Mouse (Mus musculus) C2C12 (cell line): Measurements from ENCODE around the gene Ncf1. TPM values are rescaled to one million over a fixed set of nuclear protein-coding genes. Genes with fewer than 3 reads are reported as not detected.

Experiments
- H3K27me3 ChIP-seq: one replicate; pipeline ENCODE4 v1.6.1; 2011; ENCODE audit not compliant: control insufficient read depth, insufficient read depth, insufficient read length
- H3K36me3 ChIP-seq: one replicate; pipeline ENCODE4 v1.6.1; 2011; ENCODE audit not compliant: control insufficient read depth, insufficient read depth
- H3K4me3 ChIP-seq: one replicate; pipeline ENCODE4 v1.5.1; 2011; ENCODE audit warnings: mild to moderate bottlenecking, control low read depth; ENCODE audit not compliant: poor library complexity, insufficient read depth, severe bottlenecking
- H3K79me2 ChIP-seq: one replicate; pipeline ENCODE4 v1.6.1; 2011; ENCODE audit not compliant: control insufficient read depth, insufficient read depth
- H3K79me3 ChIP-seq: one replicate; pipeline ENCODE4 v1.6.1; 2011; ENCODE audit warnings: low read depth, control low read depth
- H3ac ChIP-seq: one replicate; pipeline ENCODE3; 2011; ENCODE audit warnings: low read depth; ENCODE audit not compliant: control insufficient read depth, insufficient read length
- CEBPB ChIP-seq: IDR thresholded peaks from one replicate; pipeline ENCODE4 v1.6.1; 2011; ENCODE audit warnings: low read depth, mild to moderate bottlenecking, control low read depth, moderate library complexity
- CTCF ChIP-seq: IDR thresholded peaks from one replicate; pipeline ENCODE4 v1.5.1; 2011; ENCODE audit not compliant: control insufficient read depth, insufficient read depth, insufficient read length
- FOSL1 ChIP-seq: IDR thresholded peaks from one replicate; pipeline ENCODE4 v1.8.0; 2011; ENCODE audit warnings: mild to moderate bottlenecking, low read length; ENCODE audit not compliant: poor library complexity, insufficient read depth, severe bottlenecking
- MAX ChIP-seq: IDR thresholded peaks from one replicate; pipeline ENCODE4 v1.6.1; 2011; ENCODE audit warnings: mild to moderate bottlenecking, control low read depth
- MYOD1 ChIP-seq: IDR thresholded peaks from one replicate; pipeline ENCODE4 v1.6.1; 2011; ENCODE audit warnings: low read depth; ENCODE audit not compliant: control insufficient read depth, insufficient read length
- MYOG ChIP-seq: IDR thresholded peaks from one replicate; pipeline ENCODE4 v1.6.1; 2011; ENCODE audit not compliant: control insufficient read depth, insufficient read length; ENCODE audit errors: extremely low read depth
- USF1 ChIP-seq: IDR thresholded peaks from one replicate; pipeline ENCODE4 v1.6.1; 2011; ENCODE audit warnings: low read depth, mild to moderate bottlenecking, control low read depth, moderate library complexity
- long read RNA-seq, 2 experiments: library from polyadenylated mRNA; unstranded; transcript quantifications; one replicate each; pipeline ENCODE4 v2.0.0; 2019 to 2020
- polyA plus RNA-seq: library from polyadenylated mRNA; unstranded; fragments of >200 nt; fragmentation: generic; extraction: Trizol; gene quantifications from one replicate; pipeline ENCODE4 v1.2.1, GENCODE M21; 2012; ENCODE audit warnings: missing spikeins

The Ncf1 gene
- polyA plus RNA-seq = 0.01 TPM
- long read RNA-seq, experiment 1 = 0 reads
- long read RNA-seq, experiment 2 = 0 reads

- Histone ChIP-seq H3ac (no peak within 1 kb of the TSS), H3K27me3 (no peaks in the 10 kb centered on the region), H3K79me3 (no peaks in the 10 kb centered on the region), H3K36me3 (no peaks in the 10 kb centered on the region), H3K4me3 (no peak within 1 kb of the TSS), H3K79me2 (no peaks in the 10 kb centered on the region)
- TF ChIP-seq MYOD1 = no peak
- TF ChIP-seq CEBPB = no peak
Observed at GRCm38 (mm10) chr5:134229391-134229790, at the start of gene Ncf1. Ncf1 (minus strand) TSS chr5:134229625.

- Histone ChIP-seq H3K79me3 (no peaks in the 10 kb centered on the region), H3K36me3 (peaks cover 74% of the 10 kb centered on the region), H3K79me2 (no peaks in the 10 kb centered on the region), H3ac (no peak overlapping the region), H3K27me3 (no peaks in the 10 kb centered on the region), H3K4me3 (no peak overlapping the region)
- TF ChIP-seq USF1 (no peak), CEBPB (no peak), MYOG (no peak), CTCF (no peak), FOSL1 (no peak), MYOD1 (no peak), MAX (no peak)
Observed at GRCm38 (mm10) chr5:134277109-134277508, 47.7 kb upstream of the Ncf1 start.

GRCm38 (mm10) chr5:134275556-134275955, 46.1 kb upstream of the Ncf1 start:
- Histone ChIP-seq H3K79me2 (no peaks in the 10 kb centered on the region), H3ac (no peak overlapping the region), H3K79me3 (no peaks in the 10 kb centered on the region), H3K4me3 (no peak overlapping the region), H3K27me3 (no peaks in the 10 kb centered on the region), H3K36me3 (peaks cover 66% of the 10 kb centered on the region)
- TF ChIP-seq MAX = no peak
- TF ChIP-seq FOSL1 = no peak
- no peak for TF ChIP-seq CTCF
- no peak for TF ChIP-seq MYOD1
- no peak for TF ChIP-seq USF1

- no peak overlapping the region for H3K4me3 ChIP-seq
- H3K36me3 ChIP-seq = peaks cover 65% of the 10 kb centered on the region
- no peaks in the 10 kb centered on the region for H3K79me2 ChIP-seq
- TF ChIP-seq CEBPB (no peak), CTCF (no peak), MYOG (no peak), MYOD1 (no peak), MAX (no peak)
- H3K79me3 ChIP-seq = no peaks in the 10 kb centered on the region
- no peak overlapping the region for H3ac ChIP-seq
- no peaks in the 10 kb centered on the region for H3K27me3 ChIP-seq
Observed at GRCm38 (mm10) chr5:134275021-134275420, 45.6 kb upstream of the Ncf1 start.

GRCm38 (mm10) chr5:134273761-134274160, 44.3 kb upstream of the Ncf1 start:
- Histone ChIP-seq H3K79me2 (no peaks in the 10 kb centered on the region), H3K36me3 (peaks cover 56% of the 10 kb centered on the region), H3ac (no peak overlapping the region), H3K4me3 (no peak overlapping the region), H3K27me3 (no peaks in the 10 kb centered on the region), H3K79me3 (no peaks in the 10 kb centered on the region)
- no peak for TF ChIP-seq MYOG
- no peak for TF ChIP-seq CEBPB
- no peak for TF ChIP-seq CTCF
- no peak for TF ChIP-seq USF1
- TF ChIP-seq FOSL1 = no peak
- no peak for TF ChIP-seq MAX
- TF ChIP-seq MYOD1 = no peak

GRCm38 (mm10) chr5:134272761-134273160, 43.3 kb upstream of the Ncf1 start:
- TF ChIP-seq CEBPB = no peak
- TF ChIP-seq FOSL1 = no peak
- no peak for TF ChIP-seq MAX
- no peak for TF ChIP-seq MYOG
- no peak for TF ChIP-seq MYOD1
- no peak for TF ChIP-seq USF1
- no peak for TF ChIP-seq CTCF
- peaks cover 53% of the 10 kb centered on the region for H3K36me3 ChIP-seq

More at GRCm38 (mm10) chr5:134272761-134273160, 43.3 kb upstream of the Ncf1 start:
- Histone ChIP-seq H3ac (no peak overlapping the region), H3K79me3 (no peaks in the 10 kb centered on the region), H3K4me3 (no peak overlapping the region), H3K27me3 (no peaks in the 10 kb centered on the region), H3K79me2 (no peaks in the 10 kb centered on the region)
